Mouse (Mus musculus) splenic B cell, adult 2 months (primary cell): ENCODE data around the gene Klkb1.

ENCODE experiments used
- DNase-seq: peaks from one replicate; pipeline ENCODE4 v3.0.0-alpha.2; 2011; ENCODE audit warnings: low read depth, low spot score
- H3K27me3 ChIP-seq: 2 replicates; pipeline ENCODE4 v1.6.1; 2012; ENCODE audit warnings: mild to moderate bottlenecking, low read length, moderate library complexity, mixed read lengths; ENCODE audit not compliant: control insufficient read depth, poor library complexity, insufficient read depth, severe bottlenecking
- H3K36me3 ChIP-seq: 2 replicates; pipeline ENCODE4 v1.6.1; 2012; ENCODE audit warnings: mild to moderate bottlenecking, low read length, moderate library complexity, mixed read lengths; ENCODE audit not compliant: control insufficient read depth, poor library complexity, insufficient read depth, severe bottlenecking

The Klkb1 gene

DNA sequence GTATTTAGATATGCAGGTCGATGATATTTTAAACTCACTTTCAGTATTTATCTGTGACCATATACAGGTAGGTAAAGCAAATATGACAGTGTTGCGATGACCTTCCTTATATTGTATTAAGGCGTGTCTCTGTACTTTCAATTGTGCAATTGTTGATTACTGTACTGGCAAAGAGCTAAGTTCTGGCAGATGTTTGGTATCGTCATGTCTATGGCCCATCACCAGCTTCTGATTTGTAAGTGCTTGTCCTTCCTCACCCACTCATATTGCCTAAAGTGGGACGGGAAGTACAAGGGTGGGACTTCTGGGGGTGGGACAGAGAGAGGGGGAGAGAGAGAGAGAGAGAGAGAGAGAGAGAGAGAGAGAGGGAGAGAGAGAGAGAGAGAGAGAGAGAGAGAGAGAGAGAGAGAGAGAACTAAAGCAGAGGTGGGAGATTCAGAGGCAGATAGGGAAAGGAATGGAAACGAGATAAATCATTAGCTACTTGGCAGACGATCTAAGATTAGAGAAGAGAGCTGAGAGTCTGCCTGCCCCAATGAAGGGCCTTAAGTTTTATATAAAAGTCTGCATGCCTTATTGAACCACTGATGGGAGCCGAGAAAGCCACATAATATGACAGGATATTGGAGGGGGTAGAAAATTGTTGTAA, 40.3 kb downstream of the Klkb1 start:
- no peaks in the 10 kb centered on the region for H3K36me3 ChIP-seq
- DNase-seq, result no peak
- H3K27me3 ChIP-seq, result no peaks in the 10 kb centered on the region

DNA sequence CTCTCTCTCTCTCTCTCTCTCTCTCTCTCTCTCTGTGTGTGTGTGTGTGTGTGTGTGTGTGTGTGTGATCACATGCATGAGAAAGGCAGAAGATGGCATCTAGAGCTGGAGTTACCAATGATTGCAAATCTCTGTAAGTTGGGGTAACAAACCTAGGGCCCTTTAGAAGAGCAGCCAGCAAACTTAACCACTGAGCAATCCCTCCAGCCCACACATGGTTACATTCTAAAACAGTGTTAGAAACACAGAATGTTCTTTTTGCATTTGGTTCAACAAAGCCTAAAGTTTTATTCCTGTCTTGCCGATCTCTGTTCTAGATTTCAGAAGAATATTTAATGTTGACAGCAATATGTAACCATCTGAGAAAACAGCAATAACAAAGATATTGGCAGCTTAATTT, 41.1 kb downstream of the Klkb1 start:
- no peaks in the 10 kb centered on the region for H3K36me3 ChIP-seq
- DNase-seq, result no peak
- H3K27me3 ChIP-seq, result no peaks in the 10 kb centered on the region

DNA sequence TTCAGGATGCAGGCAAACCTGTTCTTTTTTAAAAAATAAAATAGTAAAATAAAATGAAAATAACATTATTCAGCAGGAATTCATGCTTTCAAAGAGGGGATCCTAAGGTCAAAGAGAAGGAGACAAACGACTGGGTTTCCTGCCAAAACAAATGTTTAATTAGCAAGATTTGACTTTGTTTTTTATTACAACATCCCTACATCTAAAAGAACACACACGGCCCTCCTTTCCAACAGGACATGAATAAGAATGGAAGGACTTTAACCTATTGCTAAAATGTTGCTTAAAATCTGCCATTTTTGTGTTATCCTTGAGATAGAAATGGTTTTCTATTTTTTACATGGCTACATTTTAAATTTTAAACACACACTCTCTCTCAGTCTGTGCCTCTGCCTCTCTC, 41.5 kb downstream of the Klkb1 start:
- DNase-seq, result no peak
- Histone ChIP-seq H3K27me3 (no peaks in the 10 kb centered on the region), H3K36me3 (no peaks in the 10 kb centered on the region)

DNA sequence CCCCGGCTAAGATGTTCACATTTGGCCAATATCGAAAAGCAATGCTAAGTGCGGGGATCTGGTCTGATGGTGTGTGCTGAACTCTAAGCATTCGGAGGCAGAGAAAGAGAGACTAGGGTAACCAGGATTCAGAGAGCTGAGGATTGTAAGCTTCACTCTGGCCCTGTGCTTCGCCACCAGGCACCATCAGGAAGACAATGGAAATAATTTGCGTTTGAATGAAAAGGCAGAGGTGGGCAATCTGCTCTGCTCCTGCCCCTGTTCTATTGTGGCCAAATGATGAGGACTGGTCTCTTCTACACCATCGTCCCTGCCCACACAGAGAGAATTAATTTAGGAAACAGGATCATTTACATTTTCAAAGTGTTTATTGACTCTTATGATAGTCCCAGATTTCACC, 48.4 kb downstream of the Klkb1 start:
- Histone ChIP-seq H3K27me3 (no peaks in the 10 kb centered on the region), H3K36me3 (no peaks in the 10 kb centered on the region)
- DNase-seq, result no peak

DNA sequence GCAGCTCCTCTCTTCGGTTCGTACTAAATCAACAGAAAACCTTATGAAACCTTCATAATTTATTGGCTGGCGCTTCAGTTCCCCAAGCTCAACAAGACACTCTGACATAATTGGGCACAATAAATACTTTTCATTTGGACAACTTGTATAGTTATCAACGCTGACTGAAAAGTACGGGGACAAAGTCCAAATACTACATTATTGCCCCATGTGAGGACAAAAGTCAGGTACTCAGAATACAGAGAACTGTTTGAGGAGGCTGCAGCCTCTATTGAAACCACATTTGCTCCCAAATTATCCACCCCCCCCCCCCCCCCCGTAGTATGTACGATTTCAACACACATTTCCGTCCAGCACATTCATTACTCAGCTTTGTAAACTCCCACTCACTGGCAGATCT, 55.3 kb downstream of the Klkb1 start:
- DNase-seq, result no peak
- Histone ChIP-seq H3K36me3 (no peaks in the 10 kb centered on the region), H3K27me3 (no peaks in the 10 kb centered on the region)

DNA sequence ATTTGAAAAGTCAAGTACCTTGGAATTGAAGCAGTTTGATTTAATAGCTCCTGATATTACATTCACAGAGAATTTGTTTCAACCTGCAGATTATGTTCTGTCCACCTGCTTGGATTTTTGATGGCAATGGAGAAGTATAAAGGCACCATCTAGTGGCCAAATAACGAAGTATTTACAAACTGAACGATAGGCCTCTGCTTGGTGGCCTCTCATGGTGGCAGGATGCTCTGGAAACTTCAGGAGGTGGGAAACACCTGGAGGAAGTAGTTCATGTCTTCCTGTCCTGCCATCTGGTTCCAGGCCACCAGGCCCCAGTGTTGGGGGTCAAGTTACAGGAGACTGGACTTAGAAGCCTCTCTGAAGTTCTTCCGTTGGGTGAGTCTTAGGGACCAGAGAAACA, 56.4 kb downstream of the Klkb1 start:
- no peak for DNase-seq
- Histone ChIP-seq H3K27me3 (no peaks in the 10 kb centered on the region), H3K36me3 (no peaks in the 10 kb centered on the region)

DNA sequence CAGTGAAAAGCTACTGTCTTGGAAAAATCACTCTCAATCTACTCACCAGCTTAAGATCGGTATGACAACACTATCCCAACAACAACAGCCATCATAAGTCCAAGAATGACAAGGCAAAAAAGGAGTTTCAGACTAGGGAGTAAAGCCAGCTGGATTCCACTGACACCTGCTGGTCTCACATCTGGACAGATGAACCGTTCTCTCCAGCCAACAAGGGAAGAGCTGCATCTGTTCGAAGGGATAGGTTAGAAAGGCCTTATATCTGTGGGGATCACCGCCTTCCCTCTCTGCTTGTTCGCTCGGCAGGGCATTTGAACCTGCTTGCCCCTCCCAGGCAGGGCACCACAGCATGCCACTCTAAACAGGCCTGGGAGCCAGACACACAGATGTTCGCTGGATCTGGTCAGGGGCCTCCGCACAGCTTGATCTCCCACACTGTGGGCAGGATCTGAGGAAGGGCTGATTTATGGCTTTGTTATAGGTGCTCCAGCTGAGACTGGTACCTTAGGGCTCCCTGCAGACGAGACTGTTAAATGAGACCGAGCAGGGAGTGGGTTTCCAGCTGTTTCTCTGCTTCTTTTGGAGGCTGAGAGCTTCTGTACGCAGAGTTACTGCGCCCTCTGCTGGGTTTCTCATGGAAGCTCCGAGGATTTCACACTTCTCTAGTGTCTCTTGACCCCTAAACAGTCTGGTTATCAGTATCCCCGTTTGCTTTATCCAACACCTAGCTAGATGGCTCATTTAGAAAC, 58.3 kb downstream of the Klkb1 start:
- Histone ChIP-seq H3K36me3 (no peaks in the 10 kb centered on the region), H3K27me3 (no peaks in the 10 kb centered on the region)
- peak; percentile 1 for DNase-seq

DNA sequence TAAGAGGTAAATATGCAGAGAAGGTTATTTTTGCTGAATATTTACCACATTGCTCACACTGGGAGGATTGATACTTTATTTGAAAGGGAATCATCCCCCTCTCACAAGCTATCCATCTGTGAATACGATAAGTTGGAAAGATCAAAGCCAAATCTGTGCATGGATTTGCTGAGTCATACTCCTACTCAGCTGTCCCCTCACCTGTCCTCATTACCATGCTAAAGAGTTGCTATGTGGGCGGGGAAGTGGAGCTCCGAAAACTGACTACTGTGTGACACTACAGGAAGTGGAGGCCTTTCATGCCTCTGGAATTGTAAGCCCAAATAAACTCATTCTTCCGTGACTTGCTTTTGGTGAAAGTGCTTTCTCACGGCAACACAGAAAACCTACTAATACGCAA, 59.4 kb downstream of the Klkb1 start:
- no peaks in the 10 kb centered on the region for H3K27me3 ChIP-seq
- no peak for DNase-seq
- no peaks in the 10 kb centered on the region for H3K36me3 ChIP-seq

DNA sequence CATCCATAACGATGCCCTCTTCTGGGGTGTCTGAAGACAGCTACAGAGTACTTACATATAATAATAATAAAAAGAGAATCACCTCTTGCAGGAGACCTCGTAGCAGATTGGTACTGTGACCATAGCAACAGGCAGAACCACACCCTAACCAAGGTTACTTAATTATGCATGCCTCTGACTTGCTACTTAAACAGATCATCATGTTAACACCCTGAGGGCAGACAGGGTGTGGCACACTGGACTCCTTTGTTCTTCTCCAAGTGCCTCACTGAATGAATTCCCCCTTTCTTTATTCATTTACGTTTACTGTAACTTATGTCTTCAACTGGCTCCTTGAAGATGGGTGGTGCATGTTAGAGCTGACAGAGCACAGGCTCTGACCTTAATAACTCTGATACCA, 61.4 kb downstream of the Klkb1 start:
- no peak for DNase-seq
- no peaks in the 10 kb centered on the region for H3K36me3 ChIP-seq
- H3K27me3 ChIP-seq, result no peaks in the 10 kb centered on the region
